Mouse (Mus musculus) layer of hippocampus, adult 11-12 months (tissue): ENCODE measurements around the gene Rrp7a.

ENCODE experiments used
- DNase-seq: peaks from one replicate; pipeline ENCODE4 v3.0.0; 2022; ENCODE audit warnings: low spot score

Rrp7a gene

DNA sequence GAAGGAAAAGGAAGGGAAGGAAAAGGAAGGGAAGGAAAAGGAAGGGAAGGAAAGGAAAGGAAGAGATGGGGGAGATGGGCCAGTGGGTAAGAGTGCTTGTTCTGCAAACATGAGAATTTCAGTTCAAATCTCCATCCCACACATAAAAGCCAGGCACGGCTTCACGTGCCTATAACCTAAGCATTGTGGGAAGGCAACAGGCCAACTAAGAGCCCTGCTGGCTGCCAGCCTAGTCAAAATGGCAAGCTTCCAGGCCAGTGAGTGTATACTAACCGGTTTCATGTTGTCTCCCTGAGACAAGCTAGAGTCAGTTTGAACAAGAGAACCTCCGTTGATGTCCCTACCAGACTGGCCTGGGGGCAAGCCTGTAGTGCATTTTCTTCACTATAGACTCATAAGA lies 57.1 kb downstream of the Rrp7a start:
- DNase-seq = peak; percentile 65
